In genomic region chr17:27270776-27271175, GRCm38 (mm10) we compare ENCODE assay signal across 5 mouse cellular contexts.
DNase-seq lines count a peak whose midpoint lies in the region; TF ChIP-seq lines count a peak whose summit lies in the region.
"Not testable (repeated sequence)": the region's sequence is repeated elsewhere in the genome, so short reads cannot be mapped to it uniquely, and the experiment has no call there.

No protein-coding gene starts in this region.

- not testable (repeated sequence) for TF ChIP-seq CTCF in E14TG2a.4 (conservative IDR thresholded peaks at IDR 0.05; ENCODE audit: low read length); gastrocnemius, adult 2 months (IDR thresholded peaks at IDR 0.05)

- peaks cover 62% of the 10 kb centered on the region for H3K9me3 ChIP-seq in E14TG2a.4 (ENCODE audit: low read length)

- H3K4me3 ChIP-seq in E14TG2a.4 (replicated peaks; ENCODE audit: low read length) = peak overlapping the region; percentile 43
- not testable (repeated sequence) for H3K4me3 ChIP-seq in gastrocnemius, adult 2 months

- H3K27me3 ChIP-seq in E14TG2a.4 (ENCODE audit: insufficient read depth, low read length) = not testable (repeated sequence)

- not testable (repeated sequence) for H3K36me3 ChIP-seq in E14TG2a.4 (ENCODE audit: insufficient read depth, low read length)

- H3K4me1 ChIP-seq in E14TG2a.4 (replicated peaks; ENCODE audit: low read depth, low read length) = not testable (repeated sequence)

- H3K27ac ChIP-seq in gastrocnemius, adult 2 months = not testable (repeated sequence)

- intact Hi-C loops in gastrocnemius, adult 2 months (cut with DNase I); gastrocnemius, postnatal 14 days (cut with DNase I; ENCODE audit: low total_unique reads): not testable (repeated sequence)

- peak; percentile 1 for DNase-seq in cerebellum, adult 9-11 months
- peak; percentile 2 for DNase-seq in gastrocnemius, adult 2 months
- DNase-seq in gastrocnemius, postnatal 14 days = peak; percentile 1
- DNase-seq in heart, adult 11 months = peak; percentile 85

Comparison
In these comparisons a context has a peak if more than half of its experiments do, and no peak if none do; other contexts are left out.
1. DNase-seq: peak in every context shown above with its lines; median percentile 85 in heart, adult 11 months; 2 in gastrocnemius, adult 2 months; 1 in cerebellum, adult 9-11 months; 1 in gastrocnemius, postnatal 14 days.